Mouse (Mus musculus) lung, postnatal 0 days (tissue): Measurements from ENCODE around the gene Lrp1. TPM values are rescaled to one million over a fixed set of nuclear protein-coding genes. Genes with fewer than 3 reads are reported as not detected.

Source experiments
- ATAC-seq: fragments of 200-750 bp; cut with Nextera tagmentation; 2 replicates; pipeline ENCODE4 v1.8.0; 2017; ENCODE audit warnings: moderate library complexity
- DNase-seq: peaks from one replicate; pipeline ENCODE4 v3.0.0-alpha.2; 2016; ENCODE audit warnings: low spot score
- H3K27ac ChIP-seq: fragments of 300-500 bp; sonication (generic); 2 replicates; pipeline ENCODE4 v1.5.1; 2014; ENCODE audit warnings: antibody characterized with exemption, mild to moderate bottlenecking, low read length, mixed read lengths
- H3K27me3 ChIP-seq: fragments of 300-500 bp; sonication (generic); replicated peaks from 2 replicates; pipeline ENCODE4 v1.6.1; 2014; ENCODE audit warnings: low read length, mixed read lengths; ENCODE audit not compliant: insufficient read depth
- H3K36me3 ChIP-seq: fragments of 300-500 bp; sonication (generic); 2 replicates; pipeline ENCODE4 v1.6.1; 2014; ENCODE audit warnings: low read length, mixed read lengths; ENCODE audit not compliant: insufficient read depth
- H3K4me1 ChIP-seq: fragments of 300-500 bp; sonication (generic); 2 replicates; pipeline ENCODE4 v1.6.1; 2014; ENCODE audit warnings: antibody characterized with exemption, low read depth, low read length, mixed read lengths; ENCODE audit not compliant: insufficient read depth
- H3K4me2 ChIP-seq: fragments of 300-500 bp; sonication (generic); replicated peaks from 2 replicates; pipeline ENCODE4 v1.6.1; 2014; ENCODE audit warnings: low read depth, mild to moderate bottlenecking, low read length, moderate library complexity, mixed read lengths
- H3K4me3 ChIP-seq: fragments of 300-500 bp; sonication (generic); 2 replicates; pipeline ENCODE4 v1.5.1; 2014; ENCODE audit warnings: low read depth, low read length
- H3K9ac ChIP-seq: fragments of 300-500 bp; sonication (generic); replicated peaks from 2 replicates; pipeline ENCODE4 v1.6.1; 2014; ENCODE audit warnings: low read depth, mild to moderate bottlenecking
- H3K9me3 ChIP-seq: fragments of 300-500 bp; sonication (generic); 2 replicates; pipeline ENCODE4 v1.6.1; 2016; ENCODE audit warnings: low read length, mixed read lengths
- CTCF ChIP-seq: IDR thresholded peaks from 2 replicates; pipeline ENCODE4 v1.5.1; 2016; ENCODE audit warnings: antibody characterized with exemption, mild to moderate bottlenecking
- EP300 ChIP-seq: IDR thresholded peaks from 2 replicates; pipeline ENCODE4 v1.6.1; 2016; ENCODE audit warnings: antibody characterized with exemption, mild to moderate bottlenecking, control low read depth
- WGBS: fragments of 180-500 bp; shearing (Covaris S2); extraction: QIAGEN DNeasy Blood & Tissue Kit; methylation state at CpG from one replicate; pipeline ENCODE4 v1.1.7; 2014; 5-methylcytosine and 5-hydroxymethylcytosine counted together
- polyA plus RNA-seq: library from polyadenylated mRNA; unstranded; fragments of >200 nt; fragmentation: Nextera tagmentation; extraction: Ambion mirVana; gene quantifications from 2 replicates; pipeline ENCODE4 v1.2.1, GENCODE M21; 2015

Lrp1 gene
- polyA plus RNA-seq, 1 experiment from 2014 or later = 71.0 TPM

GRCm38 (mm10) chr10:127577982-127578381, 43.0 kb downstream of the Lrp1 start:
- TF ChIP-seq CTCF (no peak), EP300 (no peak)
- no peak overlapping the region for H3K4me2 ChIP-seq
- no peaks in the 10 kb centered on the region for H3K27me3 ChIP-seq
- 0 out of 2 replicates have a peak, but pooled peaks cover 4% of the 10 kb centered on the region for H3K36me3 ChIP-seq
- no peak overlapping the region for H3K27ac ChIP-seq
- DNase-seq (no peak), ATAC-seq (no peak)
- WGBS = 83% methylated on average over 15 of the region's 15 CpGs
- H3K9ac ChIP-seq = no peak overlapping the region
- no peak overlapping the region for H3K4me3 ChIP-seq
- H3K4me1 ChIP-seq = no peaks in the 10 kb centered on the region
- no peaks in the 10 kb centered on the region for H3K9me3 ChIP-seq

GRCm38 (mm10) chr10:127577156-127577555, 43.8 kb downstream of the Lrp1 start:
- no peak overlapping the region for H3K4me2 ChIP-seq
- no peaks in the 10 kb centered on the region for H3K4me1 ChIP-seq
- no peak for ATAC-seq
- DNase-seq = no peak
- 0 out of 2 replicates have a peak, but pooled peaks cover 4% of the 10 kb centered on the region for H3K36me3 ChIP-seq
- no peaks in the 10 kb centered on the region for H3K9me3 ChIP-seq
- H3K9ac ChIP-seq = no peak overlapping the region
- H3K27me3 ChIP-seq = no peaks in the 10 kb centered on the region
- no peak overlapping the region for H3K4me3 ChIP-seq
- H3K27ac ChIP-seq = no peak overlapping the region
- 73% methylated on average over 9 of the region's 9 CpGs for WGBS
- no peak for TF ChIP-seq CTCF
- no peak for TF ChIP-seq EP300

GRCm38 (mm10) chr10:127576381-127576961, 44.5 kb downstream of the Lrp1 start:
- Histone ChIP-seq H3K4me3 (no peak overlapping the region), H3K4me1 (no peaks in the 10 kb centered on the region), H3K9ac (no peak overlapping the region), H3K27me3 (no peaks in the 10 kb centered on the region), H3K27ac (no peak overlapping the region), H3K36me3 (0 out of 2 replicates have a peak, but pooled peaks cover 4% of the 10 kb centered on the region), H3K4me2 (no peak overlapping the region), H3K9me3 (no peaks in the 10 kb centered on the region)
- 56% methylated on average over 18 of the region's 18 CpGs for WGBS
- peak; percentile 86 for TF ChIP-seq CTCF
- no peak for TF ChIP-seq EP300
- DNase-seq (peak; percentile 77), ATAC-seq (peak; percentile 61)

- DNase-seq (no peak), ATAC-seq (no peak)
- H3K4me3 ChIP-seq = no peak overlapping the region
- no peak for TF ChIP-seq EP300
- no peak for TF ChIP-seq CTCF
- H3K9ac ChIP-seq = no peak overlapping the region
- H3K36me3 ChIP-seq = 0 out of 2 replicates have a peak, but pooled peaks cover 4% of the 10 kb centered on the region
- H3K27me3 ChIP-seq = no peaks in the 10 kb centered on the region
- H3K9me3 ChIP-seq = no peaks in the 10 kb centered on the region
- no peak overlapping the region for H3K27ac ChIP-seq
- H3K4me2 ChIP-seq = no peak overlapping the region
- 64% methylated on average over 7 of the region's 7 CpGs for WGBS
- H3K4me1 ChIP-seq = no peaks in the 10 kb centered on the region
Measured at GRCm38 (mm10) chr10:127575741-127576140, 45.2 kb downstream of the Lrp1 start.

- WGBS = 91% methylated on average over 5 of the region's 5 CpGs
- Histone ChIP-seq H3K4me2 (no peak overlapping the region), H3K27me3 (no peaks in the 10 kb centered on the region), H3K4me3 (no peak overlapping the region), H3K36me3 (no peaks in the 10 kb centered on the region; the same call in 1 of the 2 replicates), H3K4me1 (no peaks in the 10 kb centered on the region), H3K9me3 (no peaks in the 10 kb centered on the region), H3K9ac (no peak overlapping the region), H3K27ac (no peak overlapping the region)
- DNase-seq (no peak), ATAC-seq (no peak)
- TF ChIP-seq CTCF (no peak), EP300 (no peak)
Measured at GRCm38 (mm10) chr10:127572281-127572680, 48.7 kb downstream of the Lrp1 start.

- H3K27ac ChIP-seq = no peak overlapping the region; the same call in 1 of the 2 replicates
- peaks cover 2% of the 10 kb centered on the region; the same call in 1 of the 2 replicates for H3K36me3 ChIP-seq
- WGBS = 69% methylated on average over 17 of the region's 17 CpGs
- H3K9me3 ChIP-seq = no peaks in the 10 kb centered on the region
- H3K4me1 ChIP-seq = no peaks in the 10 kb centered on the region
- H3K27me3 ChIP-seq = no peaks in the 10 kb centered on the region
- peak; percentile 40 for ATAC-seq
- no peak overlapping the region for H3K4me3 ChIP-seq
- no peak for TF ChIP-seq EP300
- TF ChIP-seq CTCF = no peak
- H3K4me2 ChIP-seq = no peak overlapping the region
- no peak overlapping the region for H3K9ac ChIP-seq
- peak; percentile 36 for DNase-seq
Measured at GRCm38 (mm10) chr10:127570937-127571641, 49.9 kb downstream of the Lrp1 start.
